Mouse (Mus musculus) forebrain, embryonic 11.5 days (tissue): ENCODE results near the gene Vmn1r4. TPM values are rescaled to one million over a fixed set of nuclear protein-coding genes. Genes with fewer than 3 reads are reported as not detected.

Experiments
- polyA plus RNA-seq: library from polyadenylated mRNA; unstranded; fragments of >200 nt; fragmentation: Nextera tagmentation; extraction: Ambion mirVana; gene quantifications from 2 replicates; pipeline ENCODE4 v1.2.1, GENCODE M21; 2014

The Vmn1r4 gene
- polyA plus RNA-seq, 1 experiment from 2014 or later: 0.27 TPM

Other genes starting within 250 kb of the Vmn1r4 start
- 194 and 245 TPM in 2 replicates for gene Lsm5, start 219.3 kb upstream of the Vmn1r4 start, polyA plus RNA-seq
- 29.6 and 32.2 TPM in 2 replicates for gene Avl9, start 209.1 kb upstream of the Vmn1r4 start, polyA plus RNA-seq
- 40.1 and 40.6 TPM in 2 replicates for gene Kbtbd2, start 126.2 kb upstream of the Vmn1r4 start, polyA plus RNA-seq
- 56.7 and 64.6 TPM in 2 replicates for gene Fkbp9, start 92.0 kb upstream of the Vmn1r4 start, polyA plus RNA-seq
- gene Nt5c3, start 83 bp upstream of the Vmn1r4 start, polyA plus RNA-seq: 67.2 and 75.4 TPM in 2 replicates
- gene Vmn1r5, start 46.3 kb downstream of the Vmn1r4 start, polyA plus RNA-seq: not detected in 2 replicates
- gene Vmn1r6, start 73.2 kb downstream of the Vmn1r4 start, polyA plus RNA-seq: not detected in 2 replicates
- gene Vmn1r7, start 101.3 kb downstream of the Vmn1r4 start, polyA plus RNA-seq: not detected in 2 replicates
- gene Vmn1r8, start 108.3 kb downstream of the Vmn1r4 start, polyA plus RNA-seq: not detected in 2 replicates
- gene Vmn1r9, start 142.8 kb downstream of the Vmn1r4 start, polyA plus RNA-seq: not detected in 2 replicates
- not detected in 2 replicates for gene Vmn1r10, start 185.4 kb downstream of the Vmn1r4 start, polyA plus RNA-seq
- not detected in 2 replicates for gene Vmn1r11, start 209.4 kb downstream of the Vmn1r4 start, polyA plus RNA-seq
- not detected in 2 replicates for gene Vmn1r12, start 232.9 kb downstream of the Vmn1r4 start, polyA plus RNA-seq